Mouse (Mus musculus): ENCODE results near the gene Ky. TPM values are rescaled to one million over a fixed set of nuclear protein-coding genes. Genes with fewer than 3 reads are reported as not detected.

Ky gene
- polyA plus RNA-seq, 1 experiment from 2014 or later = 0.03 TPM

- Histone ChIP-seq H3K4me1 (replicated peaks) (no peaks in the 10 kb centered on the region), H3K27me3 (no peaks in the 10 kb centered on the region), H3K4me2 (no peak overlapping the region), H3K4me3 (replicated peaks) (no peak overlapping the region), H3K9me3 (replicated peaks) (no peaks in the 10 kb centered on the region), H3K27ac (no peak overlapping the region), H3K36me3 (no peaks in the 10 kb centered on the region), H3K9ac (no peak overlapping the region)
- ATAC-seq (ENCODE audit: low read depth) = no peak
- DNase-seq = no peak
- 55% methylated on average over 5 of the region's 5 CpGs for WGBS (ENCODE audit: insufficient replicate concordance)
Observed at GRCm38 (mm10) chr9:102572888-102573287, 67.3 kb downstream of the Ky start.

GRCm38 (mm10) chr9:102577480-102577879 is 71.9 kb downstream of the Ky start:
- H3K4me1 ChIP-seq (replicated peaks) = no peaks in the 10 kb centered on the region
- H3K36me3 ChIP-seq = no peaks in the 10 kb centered on the region
- H3K4me2 ChIP-seq = no peak overlapping the region
- ATAC-seq (ENCODE audit: low read depth) (no peak), DNase-seq (no peak)
- H3K27me3 ChIP-seq = no peaks in the 10 kb centered on the region
- no peak overlapping the region for H3K27ac ChIP-seq
- no peak overlapping the region for H3K9ac ChIP-seq
- H3K9me3 ChIP-seq (replicated peaks) = no peaks in the 10 kb centered on the region; the same call in 1 of the 2 replicates
- H3K4me3 ChIP-seq (replicated peaks) = no peak overlapping the region
- WGBS (ENCODE audit: insufficient replicate concordance) = 29% methylated on average over 5 of the region's 5 CpGs

DNA sequence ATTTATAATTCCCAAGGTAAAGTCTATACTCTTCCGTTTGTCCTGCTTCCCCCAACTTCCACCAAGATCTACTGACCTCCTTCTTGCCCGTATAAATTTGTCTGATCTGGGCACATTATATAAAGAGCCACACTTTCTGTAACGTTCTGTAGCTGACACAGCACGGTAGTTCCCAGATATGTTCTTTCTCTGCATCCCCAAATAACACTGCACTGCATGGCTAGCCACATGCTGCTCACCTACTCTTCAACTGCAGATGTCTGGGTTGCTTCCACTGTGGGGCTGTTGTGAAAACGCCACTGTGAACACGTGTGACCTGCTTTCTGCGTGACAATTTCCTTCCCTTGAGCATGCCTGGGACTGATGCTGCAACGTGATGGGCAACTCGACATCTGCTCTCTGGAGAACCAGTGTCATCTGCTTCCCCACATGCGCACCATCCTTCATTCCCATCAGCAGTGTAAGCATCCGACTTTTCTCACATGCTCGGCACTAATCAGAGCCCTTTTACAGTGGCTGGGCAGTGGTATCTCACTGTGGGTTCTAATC is 76.4 kb downstream of the Ky start:
- Histone ChIP-seq H3K27ac (no peak overlapping the region), H3K27me3 (no peaks in the 10 kb centered on the region), H3K4me2 (no peak overlapping the region), H3K4me1 (replicated peaks) (no peaks in the 10 kb centered on the region), H3K4me3 (replicated peaks) (no peak overlapping the region), H3K9me3 (replicated peaks) (no peaks in the 10 kb centered on the region; the same call in 1 of the 2 replicates), H3K9ac (no peak overlapping the region), H3K36me3 (peaks cover 21% of the 10 kb centered on the region)
- 59% methylated on average over 12 of the region's 12 CpGs for WGBS (ENCODE audit: insufficient replicate concordance)
- no peak for ATAC-seq (ENCODE audit: low read depth)
- no peak for DNase-seq

DNA sequence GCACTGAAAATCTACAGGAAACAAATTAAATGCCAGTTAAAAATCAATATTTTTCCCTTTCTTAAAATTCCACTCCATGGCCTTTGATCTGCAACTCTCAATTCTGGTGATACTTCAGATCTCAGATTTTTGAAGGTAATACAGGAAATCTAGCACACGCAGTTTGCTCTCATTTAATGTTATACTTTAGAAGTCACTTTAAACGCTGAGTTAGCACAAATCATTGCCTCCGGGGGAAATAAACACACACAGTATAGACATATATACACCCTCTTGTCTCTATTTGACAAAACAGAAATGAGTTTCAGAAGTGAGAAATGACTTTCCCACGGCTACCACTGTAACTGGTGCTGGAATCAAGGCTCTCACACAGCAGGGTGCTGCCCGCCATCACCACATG is 81.8 kb downstream of the Ky start:
- no peak for ATAC-seq (ENCODE audit: low read depth)
- H3K4me2 ChIP-seq = no peak overlapping the region
- no peak for DNase-seq
- WGBS (ENCODE audit: insufficient replicate concordance) = 82% methylated on average over 5 of the region's 5 CpGs
- H3K9ac ChIP-seq = no peak overlapping the region
- H3K4me3 ChIP-seq (replicated peaks) = no peak overlapping the region
- H3K9me3 ChIP-seq (replicated peaks) = no peaks in the 10 kb centered on the region
- peaks cover 25% of the 10 kb centered on the region for H3K36me3 ChIP-seq
- no peaks in the 10 kb centered on the region for H3K27me3 ChIP-seq
- H3K27ac ChIP-seq = no peak overlapping the region
- no peaks in the 10 kb centered on the region for H3K4me1 ChIP-seq (replicated peaks)

DNA sequence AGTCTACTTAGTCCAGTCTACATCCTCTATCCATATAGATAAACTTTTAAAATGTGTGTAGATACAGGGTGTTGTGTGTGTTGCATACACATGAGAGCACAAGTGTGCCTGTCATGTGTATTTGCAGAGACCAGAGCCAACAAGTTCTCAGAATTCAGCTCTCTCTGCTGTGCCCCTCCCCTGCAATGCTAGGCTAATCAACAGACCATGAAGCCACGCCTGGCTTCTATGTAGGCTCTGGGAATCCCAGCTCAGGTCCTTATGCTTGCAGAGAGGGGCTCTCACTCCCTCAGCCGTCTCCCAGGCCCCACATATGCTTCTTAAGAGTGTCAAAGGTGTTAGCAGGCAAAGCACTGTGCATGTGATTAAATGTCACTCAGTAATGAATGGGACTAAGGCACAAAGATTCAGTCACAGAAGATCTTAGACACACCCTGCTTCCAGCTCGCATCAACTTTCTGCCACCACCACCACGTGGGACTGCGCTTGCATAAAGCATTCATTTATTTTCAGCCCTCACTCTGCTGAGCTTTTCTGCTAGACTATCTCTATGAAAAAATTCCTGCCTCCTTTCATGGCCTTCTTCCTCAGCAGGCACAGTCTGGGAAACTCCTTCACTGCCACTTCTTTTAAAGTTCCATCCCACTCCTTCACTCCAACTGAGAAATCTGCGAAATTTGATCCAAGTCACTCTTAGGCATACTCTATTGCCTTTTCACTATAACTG is 89.3 kb downstream of the Ky start:
- ATAC-seq (ENCODE audit: low read depth) (no peak), DNase-seq (no peak)
- H3K27ac ChIP-seq = no peak overlapping the region
- H3K36me3 ChIP-seq = peaks cover 34% of the 10 kb centered on the region
- H3K4me3 ChIP-seq (replicated peaks) = no peak overlapping the region
- no peak overlapping the region for H3K4me2 ChIP-seq
- H3K4me1 ChIP-seq (replicated peaks) = no peaks in the 10 kb centered on the region
- H3K27me3 ChIP-seq = no peaks in the 10 kb centered on the region
- 74% methylated on average over 6 of the region's 6 CpGs for WGBS (ENCODE audit: insufficient replicate concordance)
- no peaks in the 10 kb centered on the region for H3K9me3 ChIP-seq (replicated peaks)
- H3K9ac ChIP-seq = no peak overlapping the region

Other genes starting within 250 kb of the Ky start
- 0.20 and 0.31 TPM in 2 replicates for gene Ephb1, start 151.1 kb upstream of the Ky start, polyA plus RNA-seq (2015; fragmentation: Nextera tagmentation; extraction: Ambion mirVana)
- 101 and 108 TPM in 2 replicates for gene Anapc13, start 120.5 kb downstream of the Ky start, polyA plus RNA-seq (2015; fragmentation: Nextera tagmentation; extraction: Ambion mirVana)
- gene Cep63, start 120.8 kb downstream of the Ky start, polyA plus RNA-seq (2015; fragmentation: Nextera tagmentation; extraction: Ambion mirVana) = 26.1 and 28.0 TPM in 2 replicates
- 4.2 and 4.5 TPM in 2 replicates for gene Amotl2, start 210.9 kb downstream of the Ky start, polyA plus RNA-seq (2015; fragmentation: Nextera tagmentation; extraction: Ambion mirVana)

Measured in liver, embryonic 13.5 days (tissue).